Mouse (Mus musculus) neural tube, embryonic 15.5 days (tissue): Measurements from ENCODE around the gene Dcaf11. TPM values are rescaled to one million over a fixed set of nuclear protein-coding genes. Genes with fewer than 3 reads are reported as not detected.

Experiments
- ATAC-seq: fragments of 200-750 bp; cut with Nextera tagmentation; 2 replicates; pipeline ENCODE4 v1.8.0; 2017; ENCODE audit warnings: mild to moderate bottlenecking, moderate TSS enrichment, moderate library complexity; ENCODE audit not compliant: low FRiP score
- H3K27ac ChIP-seq: fragments of 300-500 bp; sonication (generic); replicated peaks from 2 replicates; pipeline ENCODE4 v1.5.1; 2015; ENCODE audit warnings: mild to moderate bottlenecking, inconsistent platforms
- H3K27me3 ChIP-seq: fragments of 300-500 bp; sonication (generic); replicated peaks from 2 replicates; pipeline ENCODE4 v1.6.1; 2015; ENCODE audit warnings: inconsistent platforms
- H3K36me3 ChIP-seq: fragments of 300-500 bp; sonication (generic); 2 replicates; pipeline ENCODE4 v1.6.1; 2015; ENCODE audit warnings: inconsistent platforms
- H3K4me1 ChIP-seq: fragments of 300-500 bp; sonication (generic); 2 replicates; pipeline ENCODE4 v1.6.1; 2015; ENCODE audit warnings: inconsistent platforms
- H3K4me2 ChIP-seq: fragments of 300-500 bp; sonication (generic); 2 replicates; pipeline ENCODE4 v1.6.1; 2015; ENCODE audit warnings: inconsistent platforms, mild to moderate bottlenecking, moderate library complexity
- H3K4me3 ChIP-seq: fragments of 300-500 bp; sonication (generic); replicated peaks from 2 replicates; pipeline ENCODE4 v1.5.1; 2015; ENCODE audit warnings: mild to moderate bottlenecking, inconsistent platforms
- H3K9ac ChIP-seq: fragments of 300-500 bp; sonication (generic); replicated peaks from 2 replicates; pipeline ENCODE4 v1.6.1; 2015; ENCODE audit warnings: mild to moderate bottlenecking, inconsistent platforms
- H3K9me3 ChIP-seq: fragments of 300-500 bp; sonication (generic); replicated peaks from 2 replicates; pipeline ENCODE4 v1.6.1; 2016; ENCODE audit warnings: inconsistent platforms
- WGBS: fragments of 180-500 bp; shearing (Covaris S2); methylation state at CpG from one replicate; pipeline ENCODE4 v1.1.7; 2015; ENCODE audit warnings: mixed read lengths; 5-methylcytosine and 5-hydroxymethylcytosine counted together
- polyA plus RNA-seq: library from polyadenylated mRNA; unstranded; fragments of >200 nt; fragmentation: Nextera tagmentation; extraction: Ambion mirVana; gene quantifications from 2 replicates; pipeline ENCODE4 v1.2.1, GENCODE M21; 2015

Dcaf11 gene
- polyA plus RNA-seq, 1 experiment from 2014 or later = 102 TPM

- WGBS = 25% methylated on average over 3 of the region's 3 CpGs
- no peak for ATAC-seq
Observed at GRCm38 (mm10) chr14:55527940-55528339, 31.9 kb upstream of the Dcaf11 start.

GRCm38 (mm10) chr14:55536116-55536745 is 23.6 kb upstream of the Dcaf11 start:
- Histone ChIP-seq H3K4me3 (no peak overlapping the region), H3K4me1 (peaks cover 18% of the 10 kb centered on the region), H3K27me3 (0 out of 2 replicates have a peak, but pooled peaks cover 2% of the 10 kb centered on the region), H3K27ac (no peak overlapping the region), H3K9me3 (no peaks in the 10 kb centered on the region), H3K4me2 (no peak overlapping the region), H3K36me3 (no peaks in the 10 kb centered on the region), H3K9ac (no peak overlapping the region)
- no peak for ATAC-seq
- WGBS = 53% methylated on average over 6 of the region's 6 CpGs

More at GRCm38 (mm10) chr14:55527940-55528339, 31.9 kb upstream of the Dcaf11 start:
- no peaks in the 10 kb centered on the region for H3K36me3 ChIP-seq
- H3K9me3 ChIP-seq = no peaks in the 10 kb centered on the region
- H3K4me1 ChIP-seq = no peaks in the 10 kb centered on the region
- no peak overlapping the region for H3K9ac ChIP-seq
- no peak overlapping the region for H3K27ac ChIP-seq
- H3K4me2 ChIP-seq = no peak overlapping the region
- H3K27me3 ChIP-seq = peaks cover 5% of the 10 kb centered on the region; the same call in 1 of the 2 replicates
- H3K4me3 ChIP-seq = no peak overlapping the region

- Histone ChIP-seq H3K4me1 (peaks cover 32% of the 10 kb centered on the region), H3K4me2 (peak within 1 kb of the TSS; percentile 80), H3K27ac (peak within 1 kb of the TSS; percentile 93), H3K4me3 (peak within 1 kb of the TSS; percentile 59), H3K36me3 (peaks cover 20% of the 10 kb centered on the region), H3K9me3 (no peaks in the 10 kb centered on the region), H3K27me3 (0 out of 2 replicates have a peak, but pooled peaks cover 2% of the 10 kb centered on the region), H3K9ac (peak within 1 kb of the TSS; percentile 76)
- peak; percentile 86 for ATAC-seq
- WGBS = under 1% methylated on average over 32 of the region's 32 CpGs
Observed at GRCm38 (mm10) chr14:55540067-55540786, 19.6 kb upstream of the Dcaf11 start, which contains the start of gene Pck2. Gene Pck2 (plus strand): TSS chr14:55540266.

GRCm38 (mm10) chr14:55540787-55541321 is 19.0 kb upstream of the Dcaf11 start:
- H3K9me3 ChIP-seq = no peaks in the 10 kb centered on the region
- peak; percentile 62 for ATAC-seq
- H3K36me3 ChIP-seq = peaks cover 22% of the 10 kb centered on the region
- peaks cover 32% of the 10 kb centered on the region for H3K4me1 ChIP-seq
- H3K4me2 ChIP-seq = peak overlapping the region; percentile 80
- H3K27me3 ChIP-seq = 0 out of 2 replicates have a peak, but pooled peaks cover 2% of the 10 kb centered on the region
- H3K4me3 ChIP-seq = peak overlapping the region; percentile 59
- H3K9ac ChIP-seq = peak overlapping the region; percentile 76
- 7% methylated on average over 10 of the region's 10 CpGs for WGBS
- H3K27ac ChIP-seq = peak overlapping the region; percentile 93

- Histone ChIP-seq H3K27me3 (0 out of 2 replicates have a peak, but pooled peaks cover under 1% of the 10 kb centered on the region), H3K4me2 (no peak overlapping the region), H3K27ac (no peak overlapping the region), H3K9me3 (no peaks in the 10 kb centered on the region), H3K4me3 (no peak overlapping the region), H3K36me3 (peaks cover 25% of the 10 kb centered on the region), H3K9ac (no peak overlapping the region), H3K4me1 (peaks cover 32% of the 10 kb centered on the region)
- 98% methylated on average over 12 of the region's 12 CpGs for WGBS
- ATAC-seq = no peak
Observed at GRCm38 (mm10) chr14:55542268-55542667, 17.5 kb upstream of the Dcaf11 start.

GRCm38 (mm10) chr14:55544334-55544733 is 15.5 kb upstream of the Dcaf11 start:
- Histone ChIP-seq H3K4me1 (peaks cover 32% of the 10 kb centered on the region), H3K9me3 (no peaks in the 10 kb centered on the region), H3K36me3 (peaks cover 45% of the 10 kb centered on the region), H3K27me3 (no peaks in the 10 kb centered on the region), H3K27ac (no peak overlapping the region), H3K4me2 (no peak overlapping the region), H3K9ac (no peak overlapping the region), H3K4me3 (no peak overlapping the region)
- ATAC-seq = no peak
- WGBS = 60% methylated on average over 9 of the region's 9 CpGs

GRCm38 (mm10) chr14:55550191-55550590 is 9.6 kb upstream of the Dcaf11 start:
- no peaks in the 10 kb centered on the region for H3K27me3 ChIP-seq
- H3K27ac ChIP-seq = no peak overlapping the region
- no peaks in the 10 kb centered on the region for H3K4me1 ChIP-seq
- 83% methylated on average over 6 of the region's 6 CpGs for WGBS
- ATAC-seq = no peak
- peaks cover 28% of the 10 kb centered on the region for H3K36me3 ChIP-seq
- H3K9me3 ChIP-seq = no peaks in the 10 kb centered on the region
- no peak overlapping the region for H3K4me2 ChIP-seq
- H3K4me3 ChIP-seq = no peak overlapping the region
- no peak overlapping the region for H3K9ac ChIP-seq

- WGBS = 58% methylated on average over 5 of the region's 5 CpGs
- H3K27me3 ChIP-seq = no peaks in the 10 kb centered on the region
- H3K4me1 ChIP-seq = no peaks in the 10 kb centered on the region
- ATAC-seq = no peak
- peaks cover 24% of the 10 kb centered on the region for H3K36me3 ChIP-seq
- no peak overlapping the region for H3K4me3 ChIP-seq
- H3K27ac ChIP-seq = no peak overlapping the region
- H3K4me2 ChIP-seq = no peak overlapping the region
- H3K9me3 ChIP-seq = no peaks in the 10 kb centered on the region
- H3K9ac ChIP-seq = no peak overlapping the region
Observed at GRCm38 (mm10) chr14:55551347-55551746, 8.5 kb upstream of the Dcaf11 start.

- WGBS = 96% methylated on average over 8 of the region's 8 CpGs
- no peak overlapping the region for H3K4me3 ChIP-seq
- no peak overlapping the region for H3K27ac ChIP-seq
- H3K9me3 ChIP-seq = no peaks in the 10 kb centered on the region
- peaks cover 24% of the 10 kb centered on the region for H3K36me3 ChIP-seq
- H3K9ac ChIP-seq = no peak overlapping the region
- H3K27me3 ChIP-seq = no peaks in the 10 kb centered on the region
- no peaks in the 10 kb centered on the region for H3K4me1 ChIP-seq
- H3K4me2 ChIP-seq = no peak overlapping the region
- ATAC-seq = no peak
Observed at GRCm38 (mm10) chr14:55551794-55552193, 8.0 kb upstream of the Dcaf11 start.

- H3K27ac ChIP-seq = no peak overlapping the region
- no peaks in the 10 kb centered on the region for H3K27me3 ChIP-seq
- H3K4me3 ChIP-seq = no peak overlapping the region
- H3K9me3 ChIP-seq = no peaks in the 10 kb centered on the region
- H3K36me3 ChIP-seq = no peaks in the 10 kb centered on the region; the same call in 1 of the 2 replicates
- no peak overlapping the region for H3K4me2 ChIP-seq
- H3K4me1 ChIP-seq = peaks cover 3% of the 10 kb centered on the region
- ATAC-seq = no peak
- no peak overlapping the region for H3K9ac ChIP-seq
Observed at GRCm38 (mm10) chr14:55554635-55555034, 5.2 kb upstream of the Dcaf11 start.

- Histone ChIP-seq H3K9me3 (no peaks in the 10 kb centered on the region), H3K27me3 (no peaks in the 10 kb centered on the region), H3K9ac (no peak overlapping the region), H3K4me1 (peaks cover 3% of the 10 kb centered on the region), H3K4me3 (no peak overlapping the region), H3K27ac (no peak overlapping the region), H3K4me2 (no peak overlapping the region), H3K36me3 (no peaks in the 10 kb centered on the region)
- no peak for ATAC-seq
- WGBS = 89% methylated on average over 3 of the region's 3 CpGs
Observed at GRCm38 (mm10) chr14:55555788-55556187, 4.0 kb upstream of the Dcaf11 start.

- no peak overlapping the region for H3K9ac ChIP-seq
- no peaks in the 10 kb centered on the region for H3K9me3 ChIP-seq
- H3K36me3 ChIP-seq = no peaks in the 10 kb centered on the region
- peaks cover 15% of the 10 kb centered on the region for H3K4me1 ChIP-seq
- no peak overlapping the region for H3K27ac ChIP-seq
- WGBS = 28% methylated on average over 5 of the region's 5 CpGs
- H3K4me3 ChIP-seq = no peak overlapping the region
- ATAC-seq = no peak
- no peak overlapping the region for H3K4me2 ChIP-seq
- no peaks in the 10 kb centered on the region for H3K27me3 ChIP-seq
Observed at GRCm38 (mm10) chr14:55557003-55557402, 2.8 kb upstream of the Dcaf11 start.
